Mouse (Mus musculus): ENCODE data around the gene Fbxw10. TPM values are rescaled to one million over a fixed set of nuclear protein-coding genes. Genes with fewer than 3 reads are reported as not detected.

Gene Fbxw10
- polyA plus RNA-seq, 1 experiment: 0.36 TPM

- Histone ChIP-seq H3K4me1 (peaks cover 9% of the 10 kb centered on the region), H3K9me3 (no peaks in the 10 kb centered on the region), H3K4me3 (replicated peaks) (no peak overlapping the region), H3K27me3 (replicated peaks) (peaks cover 17% of the 10 kb centered on the region), H3K36me3 (replicated peaks; ENCODE audit: low read length) (no peaks in the 10 kb centered on the region)
- TF ChIP-seq GATA1 (IDR thresholded peaks at IDR 0.05; ENCODE audit: borderline replicate concordance, low read length): no peak
- TF ChIP-seq FLI1 (IDR thresholded peaks at IDR 0.05; ENCODE audit: low read length): no peak
Observed at GRCm38 (mm10) chr11:62869715-62870371, 23.0 kb downstream of the Fbxw10 start.

DNA sequence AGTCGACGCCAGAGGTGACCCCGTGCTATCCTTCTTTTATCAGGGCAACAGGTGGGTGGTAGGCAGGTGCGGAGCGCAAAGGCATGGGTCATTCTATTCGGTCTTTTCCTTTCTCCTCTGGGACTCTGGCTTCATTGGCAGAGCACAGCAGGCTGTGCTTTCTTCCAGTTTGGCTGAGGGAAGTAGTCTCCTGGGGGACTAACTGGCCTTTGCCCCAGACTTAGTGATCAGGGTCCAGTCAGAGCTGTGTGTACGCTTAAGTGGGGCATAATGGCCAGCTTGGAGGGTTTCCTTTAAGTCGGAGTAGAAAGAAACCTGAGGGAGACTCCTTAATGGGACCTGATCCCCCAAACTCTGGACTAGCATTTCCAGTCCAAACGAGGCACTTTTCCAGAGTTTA lies 26.6 kb downstream of the Fbxw10 start:
- Histone ChIP-seq H3K27me3 (replicated peaks) (peaks cover 7% of the 10 kb centered on the region), H3K36me3 (replicated peaks; ENCODE audit: low read length) (no peaks in the 10 kb centered on the region), H3K4me3 (replicated peaks) (no peak overlapping the region), H3K9me3 (no peaks in the 10 kb centered on the region), H3K4me1 (peaks cover 12% of the 10 kb centered on the region)
- no peak for TF ChIP-seq FLI1 (IDR thresholded peaks at IDR 0.05; ENCODE audit: low read length)
- TF ChIP-seq GATA1 (IDR thresholded peaks at IDR 0.05; ENCODE audit: borderline replicate concordance, low read length): no peak

- H3K36me3 ChIP-seq (replicated peaks; ENCODE audit: low read length): no peaks in the 10 kb centered on the region
- no peak for TF ChIP-seq GATA1 (IDR thresholded peaks at IDR 0.05; ENCODE audit: borderline replicate concordance, low read length)
- TF ChIP-seq FLI1 (IDR thresholded peaks at IDR 0.05; ENCODE audit: low read length): no peak
- peaks cover 20% of the 10 kb centered on the region for H3K4me1 ChIP-seq
- peaks cover 3% of the 10 kb centered on the region for H3K27me3 ChIP-seq (replicated peaks)
- no peaks in the 10 kb centered on the region for H3K9me3 ChIP-seq
- no peak overlapping the region for H3K4me3 ChIP-seq (replicated peaks)
Observed at GRCm38 (mm10) chr11:62875696-62876095, 28.8 kb downstream of the Fbxw10 start.

- Histone ChIP-seq H3K4me3 (replicated peaks) (no peak overlapping the region), H3K4me1 (peaks cover 24% of the 10 kb centered on the region), H3K36me3 (replicated peaks; ENCODE audit: low read length) (no peaks in the 10 kb centered on the region), H3K27me3 (replicated peaks) (peaks cover 3% of the 10 kb centered on the region), H3K9me3 (no peaks in the 10 kb centered on the region)
- TF ChIP-seq GATA1 (IDR thresholded peaks at IDR 0.05; ENCODE audit: borderline replicate concordance, low read length): no peak
- TF ChIP-seq FLI1 (IDR thresholded peaks at IDR 0.05; ENCODE audit: low read length): no peak
Observed at GRCm38 (mm10) chr11:62876445-62876844, 29.6 kb downstream of the Fbxw10 start.

DNA sequence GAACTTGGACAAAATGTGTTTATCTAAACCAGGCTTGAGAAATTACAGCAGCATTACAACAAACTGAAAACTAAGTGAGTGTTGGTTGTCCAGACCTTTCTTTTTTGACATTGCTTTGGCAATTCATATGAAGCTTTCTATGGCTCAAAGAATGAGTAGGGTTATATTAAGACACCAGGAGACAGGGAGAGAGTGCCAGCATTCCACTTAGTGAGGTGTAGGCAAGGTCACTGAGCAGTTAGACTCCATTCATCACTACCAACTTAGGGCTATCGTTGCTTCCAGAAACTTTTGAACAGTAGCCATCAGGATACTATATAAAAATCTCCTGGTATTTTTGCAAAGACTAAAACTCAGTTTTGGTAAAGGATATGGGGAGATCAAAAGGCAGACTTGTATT lies 30.5 kb downstream of the Fbxw10 start:
- Histone ChIP-seq H3K36me3 (replicated peaks; ENCODE audit: low read length) (peaks cover 9% of the 10 kb centered on the region), H3K9me3 (no peaks in the 10 kb centered on the region), H3K4me3 (replicated peaks) (no peak overlapping the region), H3K27me3 (replicated peaks) (peaks cover 3% of the 10 kb centered on the region), H3K4me1 (peaks cover 25% of the 10 kb centered on the region)
- no peak for TF ChIP-seq GATA1 (IDR thresholded peaks at IDR 0.05; ENCODE audit: borderline replicate concordance, low read length)
- no peak for TF ChIP-seq FLI1 (IDR thresholded peaks at IDR 0.05; ENCODE audit: low read length)

- no peak for TF ChIP-seq FLI1 (IDR thresholded peaks at IDR 0.05; ENCODE audit: low read length)
- no peak for TF ChIP-seq GATA1 (IDR thresholded peaks at IDR 0.05; ENCODE audit: borderline replicate concordance, low read length)
Observed at GRCm38 (mm10) chr11:62878728-62879127, 31.9 kb downstream of the Fbxw10 start.

GRCm38 (mm10) chr11:62879220-62880048 lies 32.6 kb downstream of the Fbxw10 start, which contains the start of gene Tvp23b:
Tvp23b (plus strand) TSS chr11:62879455.
- peak within 1 kb of the TSS; percentile 99 for H3K4me3 ChIP-seq (replicated peaks)
- peaks cover 3% of the 10 kb centered on the region for H3K27me3 ChIP-seq (replicated peaks)
- TF ChIP-seq FLI1 (IDR thresholded peaks at IDR 0.05; ENCODE audit: low read length) (no peak), GATA1 (IDR thresholded peaks at IDR 0.05; ENCODE audit: borderline replicate concordance, low read length) (no peak)
- peaks cover 35% of the 10 kb centered on the region for H3K4me1 ChIP-seq
- H3K9me3 ChIP-seq: no peaks in the 10 kb centered on the region
- H3K36me3 ChIP-seq (replicated peaks; ENCODE audit: low read length): peaks cover 28% of the 10 kb centered on the region

More at GRCm38 (mm10) chr11:62878728-62879127, 31.9 kb downstream of the Fbxw10 start:
- H3K4me1 ChIP-seq: peaks cover 35% of the 10 kb centered on the region
- peak overlapping the region; percentile 99 for H3K4me3 ChIP-seq (replicated peaks)
- H3K27me3 ChIP-seq (replicated peaks): peaks cover 3% of the 10 kb centered on the region
- peaks cover 21% of the 10 kb centered on the region for H3K36me3 ChIP-seq (replicated peaks; ENCODE audit: low read length)
- no peaks in the 10 kb centered on the region for H3K9me3 ChIP-seq

DNA sequence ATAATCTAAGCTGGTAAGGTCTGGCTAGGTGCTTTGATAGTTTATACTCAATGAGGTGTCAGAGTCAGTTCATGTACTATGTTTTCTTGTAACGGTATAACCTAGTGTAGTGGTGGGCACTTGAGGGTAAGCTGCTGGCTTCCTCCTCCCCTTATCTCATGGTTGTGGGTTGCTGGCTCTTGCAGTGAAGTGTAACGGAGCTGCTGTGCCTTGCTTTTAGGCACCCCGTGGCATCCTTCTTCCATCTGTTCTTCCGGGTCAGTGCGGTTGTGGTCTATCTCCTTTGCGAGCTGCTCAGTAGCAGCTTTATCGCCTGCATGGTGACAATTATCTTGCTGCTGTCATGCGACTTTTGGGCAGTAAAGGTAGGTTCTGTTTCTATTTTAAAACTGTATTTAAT lies 36.5 kb downstream of the Fbxw10 start:
- H3K4me1 ChIP-seq: peaks cover 37% of the 10 kb centered on the region
- peak overlapping the region; percentile 43 for H3K4me3 ChIP-seq (replicated peaks)
- no peaks in the 10 kb centered on the region for H3K9me3 ChIP-seq
- peaks cover 68% of the 10 kb centered on the region for H3K36me3 ChIP-seq (replicated peaks; ENCODE audit: low read length)
- TF ChIP-seq GATA1 (IDR thresholded peaks at IDR 0.05; ENCODE audit: borderline replicate concordance, low read length) (no peak), FLI1 (IDR thresholded peaks at IDR 0.05; ENCODE audit: low read length) (no peak)
- no peaks in the 10 kb centered on the region for H3K27me3 ChIP-seq (replicated peaks)

- TF ChIP-seq GATA1 (IDR thresholded peaks at IDR 0.05; ENCODE audit: borderline replicate concordance, low read length) (no peak), FLI1 (IDR thresholded peaks at IDR 0.05; ENCODE audit: low read length) (no peak)
- Histone ChIP-seq H3K9me3 (no peaks in the 10 kb centered on the region), H3K4me1 (peaks cover 43% of the 10 kb centered on the region), H3K36me3 (replicated peaks; ENCODE audit: low read length) (peaks cover 87% of the 10 kb centered on the region), H3K27me3 (replicated peaks) (no peaks in the 10 kb centered on the region), H3K4me3 (replicated peaks) (no peak overlapping the region)
Observed at GRCm38 (mm10) chr11:62885323-62885722, 38.5 kb downstream of the Fbxw10 start.

DNA sequence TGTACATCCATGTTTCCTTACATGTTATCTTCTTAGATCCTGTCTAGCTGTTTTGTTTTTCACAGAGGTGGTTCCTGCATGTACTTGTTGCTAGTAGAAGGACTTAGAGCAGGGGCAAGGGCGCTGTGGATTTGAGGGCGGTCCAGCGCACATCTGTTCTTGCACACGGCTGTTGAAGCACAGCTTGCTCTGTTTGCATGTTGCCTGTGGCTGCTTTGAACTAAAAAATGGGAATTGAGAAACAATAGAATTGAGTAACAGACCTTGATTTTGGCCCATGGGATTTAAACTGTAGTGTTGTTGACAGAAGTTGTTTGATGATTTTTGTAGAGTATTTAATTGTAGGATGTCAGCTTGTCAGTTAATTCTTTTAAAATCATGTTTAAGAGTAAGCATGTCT lies 43.9 kb downstream of the Fbxw10 start:
- Histone ChIP-seq H3K27me3 (replicated peaks) (no peaks in the 10 kb centered on the region), H3K9me3 (no peaks in the 10 kb centered on the region), H3K36me3 (replicated peaks; ENCODE audit: low read length) (peaks cover 99% of the 10 kb centered on the region), H3K4me3 (replicated peaks) (no peak overlapping the region), H3K4me1 (peaks cover 15% of the 10 kb centered on the region)
- no peak for TF ChIP-seq GATA1 (IDR thresholded peaks at IDR 0.05; ENCODE audit: borderline replicate concordance, low read length)
- no peak for TF ChIP-seq FLI1 (IDR thresholded peaks at IDR 0.05; ENCODE audit: low read length)
